Mouse (Mus musculus) gastrocnemius, postnatal 4 days (tissue): Measurements from ENCODE around the gene Tex22. TPM values are rescaled to one million over a fixed set of nuclear protein-coding genes. Genes with fewer than 3 reads are reported as not detected.
A peak's percentile ranks its signal among the peaks of the same experiment; 100 is the strongest.

Source experiments
- DNase-seq, 2 experiments: peaks; one replicate each; pipeline ENCODE4 v3.0.0; 2021 to 2022; ENCODE audit warnings: low spot score in 2 of 2, mixed read lengths in 2 of 2
- long read RNA-seq, 2 experiments: library from polyadenylated mRNA; stranded (forward); transcript quantifications; one replicate each; pipeline ENCODE4 v2.0.0; 2021
- total RNA-seq, 2 experiments: library from RNA; stranded (reverse); gene quantifications; 2 replicates each; pipeline ENCODE4 v1.2.3; 2021

The Tex22 gene
- total RNA-seq, result 1 to 10 TPM in 1 of 2 experiments, under 1 TPM in 1; 0.65 to 1.0 TPM
- long read RNA-seq, experiment 1, result 0 reads
- long read RNA-seq, experiment 2, result 0 reads

- DNase-seq, result peak; percentile 72 to 88
Measured at GRCm38 (mm10) chr12:113074329-113075062, at the start of gene Tex22. TSS of gene Tex22 (plus strand) at chr12:113074502.

GRCm38 (mm10) chr12:113026557-113026956 lies 47.7 kb upstream of the Tex22 start:
- no peak for DNase-seq

GRCm38 (mm10) chr12:113027495-113027894 lies 46.8 kb upstream of the Tex22 start:
- no peak for DNase-seq

GRCm38 (mm10) chr12:113028067-113028466 lies 46.2 kb upstream of the Tex22 start:
- DNase-seq, result peak in 1 of 2 experiments; percentile 55

- peak in 1 of 2 experiments; percentile 51 for DNase-seq
Measured at GRCm38 (mm10) chr12:113028898-113029297, 45.4 kb upstream of the Tex22 start.

GRCm38 (mm10) chr12:113030046-113030445 lies 44.3 kb upstream of the Tex22 start:
- no peak for DNase-seq

- no peak for DNase-seq
Measured at GRCm38 (mm10) chr12:113030993-113031392, 43.3 kb upstream of the Tex22 start.

GRCm38 (mm10) chr12:113031441-113031840 lies 42.9 kb upstream of the Tex22 start:
- DNase-seq, result no peak

GRCm38 (mm10) chr12:113032296-113033250 lies 41.7 kb upstream of the Tex22 start:
- DNase-seq, result peak in 1 of 2 experiments; percentile 39

GRCm38 (mm10) chr12:113035093-113035492 lies 39.2 kb upstream of the Tex22 start:
- DNase-seq, result no peak

- no peak for DNase-seq
Measured at GRCm38 (mm10) chr12:113036996-113037395, 37.3 kb upstream of the Tex22 start.

- DNase-seq, result no peak
Measured at GRCm38 (mm10) chr12:113038414-113038813, 35.9 kb upstream of the Tex22 start.

GRCm38 (mm10) chr12:113041481-113042439 lies 32.5 kb upstream of the Tex22 start:
- peak in 1 of 2 experiments; percentile 40 for DNase-seq

- no peak for DNase-seq
Measured at GRCm38 (mm10) chr12:113042543-113042942, 31.8 kb upstream of the Tex22 start.

GRCm38 (mm10) chr12:113044916-113045677 lies 29.2 kb upstream of the Tex22 start:
- no peak for DNase-seq

GRCm38 (mm10) chr12:113046861-113047260 lies 27.4 kb upstream of the Tex22 start:
- no peak for DNase-seq

GRCm38 (mm10) chr12:113048103-113048502 lies 26.2 kb upstream of the Tex22 start:
- no peak for DNase-seq

- DNase-seq, result no peak
Measured at GRCm38 (mm10) chr12:113049836-113050235, 24.5 kb upstream of the Tex22 start.

- no peak for DNase-seq
Measured at GRCm38 (mm10) chr12:113050671-113051070, 23.6 kb upstream of the Tex22 start.
